Mouse (Mus musculus): ENCODE results near the gene Nfkbib. TPM values are rescaled to one million over a fixed set of nuclear protein-coding genes. Genes with fewer than 3 reads are reported as not detected.

The Nfkbib gene
- polyA plus RNA-seq, 1 experiment from 2014 or later: 37.9 TPM

DNA sequence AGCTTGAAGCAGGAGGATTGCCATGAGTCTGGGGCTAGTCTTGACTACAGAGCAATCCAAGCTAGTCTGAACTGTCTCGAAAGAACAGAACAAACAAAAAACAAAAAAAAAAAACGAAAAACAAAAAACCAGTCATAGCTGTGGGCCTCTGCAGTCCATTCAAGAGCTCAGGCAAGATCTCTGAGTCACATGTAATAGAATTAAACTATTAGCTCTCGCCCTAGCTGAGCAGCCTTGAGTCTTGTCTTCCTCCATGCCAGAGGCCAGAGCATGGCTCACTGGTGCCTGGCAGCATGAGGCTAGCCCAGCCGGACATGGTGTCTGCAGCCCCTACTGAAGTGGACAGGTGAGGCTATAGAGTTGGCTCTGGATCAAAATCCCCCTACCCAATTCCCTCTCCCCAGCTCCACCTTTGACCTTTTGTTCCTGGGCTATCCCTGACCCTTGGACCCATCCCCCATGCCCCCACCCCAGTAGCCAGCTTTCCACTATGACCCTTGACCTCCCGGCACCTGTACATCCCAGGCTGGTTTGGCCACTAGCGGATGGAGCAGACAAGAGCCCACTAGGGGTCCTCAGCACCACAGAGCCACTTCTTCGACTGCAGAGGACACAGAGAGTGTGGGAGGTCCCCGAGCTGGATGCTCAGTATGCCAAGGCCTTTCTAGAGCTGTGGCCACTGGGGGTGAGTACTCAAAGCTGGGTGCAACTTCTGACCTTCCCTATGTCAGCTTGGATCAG, 22.9 kb upstream of the Nfkbib start:
- Histone ChIP-seq H3K36me3 (ENCODE audit: inconsistent target) (peaks cover 13% of the 10 kb centered on the region; the same call in 1 of the 2 replicates), H3K79me2 (ENCODE audit: inconsistent target) (no peaks in the 10 kb centered on the region), H3K27ac (no peak overlapping the region), H3K4me3 (ENCODE audit: inconsistent target) (no peak overlapping the region)
- 88% methylated on average over 8 of the region's 8 CpGs for WGBS (ENCODE audit: missing documents)

DNA sequence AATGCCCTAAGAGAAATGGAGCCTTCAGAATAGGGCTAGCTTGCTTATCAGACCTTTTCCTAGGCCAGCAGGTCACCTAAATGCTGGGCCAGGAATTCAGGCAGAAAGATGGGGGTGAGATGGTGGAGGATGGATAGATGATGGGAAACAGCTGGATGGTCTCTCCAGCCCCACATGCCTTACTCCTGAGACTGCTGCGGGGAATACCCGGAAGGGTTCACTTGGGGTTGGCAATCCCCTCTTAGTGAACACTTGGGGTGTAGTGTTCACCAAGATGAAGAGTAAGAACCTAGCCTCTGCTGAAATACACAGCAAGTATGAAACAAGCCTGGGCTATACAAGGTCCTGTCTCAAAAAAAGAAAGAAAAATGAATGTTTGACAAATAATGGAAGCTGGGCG, 21.9 kb upstream of the Nfkbib start:
- peaks cover 21% of the 10 kb centered on the region for H3K36me3 ChIP-seq (ENCODE audit: inconsistent target)
- no peak overlapping the region for H3K4me3 ChIP-seq (ENCODE audit: inconsistent target)
- H3K27ac ChIP-seq: no peak overlapping the region
- H3K79me2 ChIP-seq (ENCODE audit: inconsistent target): no peaks in the 10 kb centered on the region
- WGBS (ENCODE audit: missing documents): 86% methylated on average over 3 of the region's 3 CpGs

DNA sequence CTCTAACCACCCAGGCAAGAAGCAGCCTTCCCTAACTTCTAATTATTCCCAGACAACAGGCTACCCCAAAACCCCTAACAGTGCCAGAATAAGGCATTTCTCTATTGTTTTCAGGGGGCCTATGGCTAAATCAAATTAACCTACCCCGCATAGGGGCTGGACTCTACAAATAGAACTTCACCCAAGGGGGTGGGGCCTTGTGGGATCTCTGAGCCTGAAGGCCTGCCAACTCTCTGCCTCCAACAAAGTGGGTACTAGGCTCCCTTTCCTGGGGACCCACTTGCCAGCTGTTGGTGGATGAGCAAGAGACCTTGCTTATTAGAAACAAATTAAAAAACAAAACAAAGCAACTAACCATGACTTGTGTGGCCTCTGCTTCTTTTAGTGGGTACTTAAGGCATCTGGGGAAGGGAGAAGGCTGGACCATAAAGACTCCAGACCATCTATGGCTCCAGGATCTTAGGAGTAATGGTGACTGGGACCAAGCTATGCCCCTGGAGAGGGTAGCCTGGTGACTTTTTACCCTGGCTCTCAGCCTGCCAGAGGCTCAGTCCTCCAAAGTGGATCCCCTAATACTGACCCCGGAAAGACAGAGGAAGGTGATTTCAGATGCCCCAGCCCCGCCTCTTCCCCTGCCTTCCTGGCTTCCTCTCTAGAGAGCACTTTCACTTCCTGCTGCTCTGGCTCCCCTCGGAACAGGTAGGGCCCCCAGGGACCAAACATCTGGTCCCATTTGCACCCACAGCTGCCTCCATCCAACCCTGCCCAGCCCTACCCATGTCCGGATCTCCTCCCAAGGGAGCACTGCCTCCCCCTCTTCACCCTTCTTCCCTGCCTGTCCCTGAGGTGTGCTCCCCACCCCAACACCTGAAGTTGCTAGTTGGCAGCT, 21.2 kb upstream of the Nfkbib start, which contains the start of gene Rinl:
Gene Rinl, plus strand, starts transcription at position 663 of the 889 bp plus-strand sequence.
- H3K4me3 ChIP-seq (ENCODE audit: inconsistent target): no peak within 1 kb of the TSS
- H3K36me3 ChIP-seq (ENCODE audit: inconsistent target): peaks cover 28% of the 10 kb centered on the region
- H3K79me2 ChIP-seq (ENCODE audit: inconsistent target): no peaks in the 10 kb centered on the region
- 20% methylated on average over 5 of the region's 5 CpGs for WGBS (ENCODE audit: missing documents)
- H3K27ac ChIP-seq: no peak within 1 kb of the TSS

DNA sequence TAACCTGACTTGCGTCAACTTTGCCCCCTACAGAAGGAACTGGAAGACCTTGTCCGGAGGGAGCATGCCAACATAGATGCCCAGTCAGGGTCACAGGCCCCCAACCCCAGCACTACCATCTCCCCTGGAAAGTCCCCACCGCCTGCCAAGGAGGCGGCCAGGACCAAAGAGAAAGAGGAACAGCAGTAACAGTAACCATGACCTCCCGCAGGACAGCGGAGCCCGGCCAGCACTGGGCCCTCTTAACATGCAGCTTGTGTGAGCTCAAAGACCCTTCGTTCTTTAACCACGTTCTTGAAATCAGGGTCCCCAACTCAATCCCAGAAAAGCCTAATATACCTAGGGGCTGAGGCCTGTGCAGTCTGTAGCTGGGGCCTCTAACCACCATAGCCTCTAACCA, 20.6 kb upstream of the Nfkbib start:
- Histone ChIP-seq H3K4me3 (ENCODE audit: inconsistent target) (no peak overlapping the region), H3K27ac (no peak overlapping the region), H3K79me2 (ENCODE audit: inconsistent target) (no peaks in the 10 kb centered on the region), H3K36me3 (ENCODE audit: inconsistent target) (peaks cover 35% of the 10 kb centered on the region)
- WGBS (ENCODE audit: missing documents): 94% methylated on average over 9 of the region's 9 CpGs

DNA sequence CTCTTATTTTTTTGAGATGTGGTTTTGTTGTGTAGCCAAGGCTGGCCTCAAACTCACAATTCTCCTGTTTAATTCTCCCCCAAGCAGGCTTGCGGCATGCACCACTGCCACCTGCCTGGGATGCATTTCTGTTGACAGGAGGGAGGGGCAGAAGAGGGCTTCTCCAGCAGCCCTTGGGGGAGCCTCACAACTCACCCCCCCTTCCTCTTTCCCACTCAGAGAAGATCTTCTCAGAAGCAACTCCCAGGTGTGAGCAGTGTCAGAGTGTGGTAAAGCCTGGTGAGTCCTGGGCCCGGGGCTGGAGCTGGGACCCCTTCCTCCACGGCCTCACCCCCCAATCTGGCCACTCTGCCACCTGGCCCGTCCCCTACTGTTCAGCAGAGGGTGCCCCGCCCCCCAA, 17.8 kb upstream of the Nfkbib start:
- H3K27ac ChIP-seq: no peak overlapping the region
- H3K4me3 ChIP-seq (ENCODE audit: inconsistent target): no peak overlapping the region
- H3K36me3 ChIP-seq (ENCODE audit: inconsistent target): peaks cover 40% of the 10 kb centered on the region
- 100% methylated on average over 3 of the region's 5 CpGs for WGBS (ENCODE audit: missing documents)
- no peaks in the 10 kb centered on the region for H3K79me2 ChIP-seq (ENCODE audit: inconsistent target)

DNA sequence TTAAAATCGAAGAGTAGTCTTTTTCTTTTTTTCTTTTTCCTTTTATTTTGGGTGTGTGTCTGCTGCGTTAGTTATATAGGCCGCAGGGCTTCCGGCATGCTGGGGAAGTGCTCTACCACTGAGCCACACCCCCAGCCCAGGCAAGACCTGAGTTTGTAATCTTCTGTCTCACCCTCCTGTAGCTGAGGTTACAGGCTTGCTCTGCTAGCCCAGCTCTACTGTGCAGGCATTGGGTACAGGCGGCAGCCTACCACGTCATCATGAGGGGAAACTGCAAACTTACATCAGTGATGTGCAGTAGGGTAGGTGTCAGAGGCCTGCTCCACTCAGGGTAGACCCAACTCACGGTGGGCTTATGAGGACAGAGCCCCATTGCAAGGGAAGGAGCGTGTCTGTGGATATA, 13.9 kb upstream of the Nfkbib start:
- 32% methylated on average over 8 of the region's 8 CpGs for WGBS (ENCODE audit: missing documents)
- H3K27ac ChIP-seq: peak overlapping the region; percentile 94
- peaks cover 54% of the 10 kb centered on the region for H3K36me3 ChIP-seq (ENCODE audit: inconsistent target)
- no peak overlapping the region for H3K4me3 ChIP-seq (ENCODE audit: inconsistent target)
- no peaks in the 10 kb centered on the region; the same call in 1 of the 2 replicates for H3K79me2 ChIP-seq (ENCODE audit: inconsistent target)

DNA sequence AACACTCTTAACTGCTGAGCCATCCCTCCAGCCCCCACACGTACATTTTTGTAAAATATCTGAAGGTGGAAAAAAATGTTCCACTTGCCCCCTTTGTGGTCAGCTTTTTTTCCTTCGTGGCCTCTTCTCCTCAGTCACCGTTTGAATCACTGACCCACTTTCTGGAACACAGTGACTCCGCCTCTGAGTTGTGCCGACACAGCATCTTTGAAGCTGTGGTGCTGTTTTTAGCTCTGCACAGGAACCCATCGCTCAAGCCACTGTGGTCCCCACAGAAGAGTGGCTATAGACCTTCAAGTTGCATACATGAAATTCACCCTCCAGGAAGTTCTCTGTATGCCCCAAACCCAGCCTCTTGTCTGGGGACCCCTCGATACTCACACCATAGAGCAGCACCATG, 13.5 kb upstream of the Nfkbib start:
- Histone ChIP-seq H3K36me3 (ENCODE audit: inconsistent target) (peaks cover 56% of the 10 kb centered on the region), H3K79me2 (ENCODE audit: inconsistent target) (peaks cover 2% of the 10 kb centered on the region; the same call in 1 of the 2 replicates), H3K4me3 (ENCODE audit: inconsistent target) (no peak overlapping the region), H3K27ac (peak overlapping the region; percentile 94)
- 13% methylated on average over 7 of the region's 7 CpGs for WGBS (ENCODE audit: missing documents)

DNA sequence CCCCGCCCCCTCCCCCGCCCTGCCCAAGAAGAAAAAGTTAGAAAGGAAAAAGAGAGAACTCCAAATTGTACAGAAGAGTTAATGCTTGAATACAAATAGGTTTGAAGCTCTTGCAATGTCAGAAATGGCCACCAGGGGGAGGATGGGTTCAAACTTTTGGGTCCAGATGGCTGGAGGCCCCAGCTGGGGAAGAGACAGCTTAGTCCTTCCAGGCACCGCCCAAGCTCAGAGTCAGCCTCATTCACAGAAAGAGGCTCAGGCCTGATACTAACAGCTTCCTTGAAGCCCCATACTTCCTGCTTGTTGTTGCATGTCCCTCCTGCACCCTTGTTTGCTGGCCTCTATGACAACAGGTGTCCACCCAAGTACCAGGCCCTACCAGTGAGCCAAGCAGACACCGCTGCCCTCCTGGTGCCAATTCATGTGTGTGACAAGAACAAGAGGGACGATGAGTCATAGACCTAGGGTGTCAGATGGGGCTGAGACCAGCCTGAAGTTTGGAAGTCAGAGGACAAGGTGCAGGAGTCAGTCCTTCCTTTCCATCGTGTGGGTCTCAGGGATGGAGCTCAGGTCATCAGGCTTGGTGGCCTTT, 12.9 kb upstream of the Nfkbib start:
- Histone ChIP-seq H3K4me3 (ENCODE audit: inconsistent target) (no peak overlapping the region), H3K79me2 (ENCODE audit: inconsistent target) (peaks cover 9% of the 10 kb centered on the region; the same call in 1 of the 2 replicates), H3K36me3 (ENCODE audit: inconsistent target) (peaks cover 57% of the 10 kb centered on the region), H3K27ac (peak overlapping the region; percentile 94)
- 30% methylated on average over 6 of the region's 6 CpGs for WGBS (ENCODE audit: missing documents)

DNA sequence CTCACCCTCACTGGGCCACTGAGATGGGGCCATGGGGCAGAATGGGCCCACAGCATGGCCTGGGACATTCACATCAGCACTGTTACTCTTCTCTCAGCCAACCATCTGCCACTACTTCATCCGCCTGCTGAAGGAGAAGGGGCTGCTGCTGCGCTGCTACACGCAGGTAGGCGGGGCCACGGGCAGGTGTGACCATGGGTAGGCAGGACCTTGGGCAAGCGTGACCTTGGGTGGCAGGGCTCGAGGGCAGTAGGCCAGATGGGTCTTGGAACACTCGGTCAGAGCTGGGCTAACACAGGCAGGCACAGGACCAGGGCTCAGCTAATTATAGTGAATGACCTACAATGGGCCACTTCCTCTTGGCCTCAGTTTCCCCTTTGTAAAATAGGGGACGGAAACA, 11.5 kb upstream of the Nfkbib start:
- Histone ChIP-seq H3K36me3 (ENCODE audit: inconsistent target) (peaks cover 58% of the 10 kb centered on the region), H3K79me2 (ENCODE audit: inconsistent target) (peaks cover 22% of the 10 kb centered on the region; the same call in 1 of the 2 replicates), H3K27ac (no peak overlapping the region), H3K4me3 (ENCODE audit: inconsistent target) (no peak overlapping the region)
- 84% methylated on average over 7 of the region's 9 CpGs for WGBS (ENCODE audit: missing documents)

DNA sequence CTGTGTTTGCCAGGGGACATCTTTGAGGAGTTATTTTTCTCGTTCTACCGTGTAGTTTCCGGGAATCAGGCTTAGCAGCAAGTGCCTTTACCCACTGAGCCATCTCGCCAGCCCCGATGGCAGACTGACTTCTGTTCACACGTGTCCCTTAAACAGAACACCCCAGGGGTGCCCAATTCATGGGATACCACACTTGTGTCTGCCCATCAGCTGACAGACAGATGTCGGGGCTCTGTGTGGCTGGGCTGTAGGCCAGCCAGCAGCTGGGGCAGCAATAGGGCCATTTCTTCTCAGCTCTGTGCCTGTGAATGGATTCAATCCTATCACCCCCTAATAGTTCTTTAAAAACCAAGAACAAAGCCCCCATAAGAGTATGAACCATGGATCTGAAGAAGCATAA, 7.8 kb upstream of the Nfkbib start:
- 90% methylated on average over 7 of the region's 7 CpGs for WGBS (ENCODE audit: missing documents)
- Histone ChIP-seq H3K27ac (no peak overlapping the region), H3K79me2 (ENCODE audit: inconsistent target) (peaks cover 59% of the 10 kb centered on the region), H3K36me3 (ENCODE audit: inconsistent target) (peaks cover 46% of the 10 kb centered on the region), H3K4me3 (ENCODE audit: inconsistent target) (no peak overlapping the region)

DNA sequence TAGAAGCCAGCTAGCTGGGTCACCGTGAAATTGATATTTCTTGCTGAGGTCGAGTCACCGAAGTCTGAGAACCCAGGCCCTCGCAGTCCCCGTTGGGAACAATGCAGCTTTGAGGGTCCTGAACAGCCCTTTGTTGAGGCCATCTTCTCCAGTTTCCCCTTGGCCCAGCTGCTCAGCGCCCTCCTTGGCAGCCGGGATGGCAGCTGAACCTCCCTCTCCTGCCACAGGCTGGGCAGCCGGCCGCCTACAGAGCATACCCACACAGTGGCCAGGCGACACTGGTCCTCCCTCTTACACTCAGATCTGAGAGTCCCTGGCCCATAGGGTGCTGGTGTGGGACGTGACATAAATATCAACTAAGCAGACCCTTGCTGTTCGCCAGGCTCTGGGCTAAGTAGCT, 6.9 kb upstream of the Nfkbib start:
- Histone ChIP-seq H3K36me3 (ENCODE audit: inconsistent target) (peaks cover 43% of the 10 kb centered on the region), H3K4me3 (ENCODE audit: inconsistent target) (no peak overlapping the region), H3K79me2 (ENCODE audit: inconsistent target) (peaks cover 68% of the 10 kb centered on the region), H3K27ac (no peak overlapping the region)
- 96% methylated on average over 9 of the region's 12 CpGs for WGBS (ENCODE audit: missing documents)

DNA sequence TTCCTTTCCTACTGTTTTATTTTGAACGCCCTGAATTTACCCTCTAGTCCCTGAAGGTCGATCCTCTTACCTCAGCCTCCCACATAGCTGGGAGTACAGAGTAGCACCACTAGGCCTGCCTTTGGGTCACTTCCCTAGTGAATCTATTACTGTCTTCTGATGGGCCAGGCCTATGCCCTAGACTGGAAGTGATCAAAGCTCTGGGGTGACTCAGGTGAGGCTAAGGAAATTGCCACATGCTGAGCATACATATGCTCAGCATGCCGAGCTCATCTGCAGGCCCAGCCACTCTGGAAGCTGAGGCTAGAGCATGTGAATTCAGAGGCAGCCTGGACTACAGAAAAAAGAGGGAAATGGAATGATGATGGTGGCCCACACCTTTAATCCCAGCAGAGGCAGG, 5.9 kb upstream of the Nfkbib start:
- no peak overlapping the region for H3K27ac ChIP-seq
- WGBS (ENCODE audit: missing documents): 87% methylated on average over 3 of the region's 3 CpGs
- peaks cover 43% of the 10 kb centered on the region for H3K36me3 ChIP-seq (ENCODE audit: inconsistent target)
- no peak overlapping the region for H3K4me3 ChIP-seq (ENCODE audit: inconsistent target)
- peaks cover 78% of the 10 kb centered on the region for H3K79me2 ChIP-seq (ENCODE audit: inconsistent target)

DNA sequence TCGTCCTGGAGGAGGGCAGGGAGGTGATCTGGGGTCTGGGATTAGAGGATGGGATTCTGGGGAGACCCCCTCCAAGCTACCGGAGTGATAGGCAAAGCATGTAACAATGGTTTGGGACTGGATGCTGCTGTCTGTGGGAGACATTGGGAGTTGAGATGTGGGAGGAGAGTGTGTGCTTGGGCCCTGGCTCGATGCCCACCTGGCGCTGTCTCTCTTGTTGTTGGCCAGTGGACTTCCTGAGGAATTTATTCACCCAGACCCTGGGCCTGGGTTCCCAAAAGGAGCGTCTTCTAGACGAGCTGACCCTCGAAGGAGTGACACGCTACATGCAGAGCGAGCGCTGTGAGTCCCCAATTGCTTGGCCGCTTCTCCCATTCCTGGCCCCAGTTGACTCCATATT, 4.6 kb upstream of the Nfkbib start:
- Histone ChIP-seq H3K4me3 (ENCODE audit: inconsistent target) (no peak overlapping the region), H3K36me3 (ENCODE audit: inconsistent target) (peaks cover 31% of the 10 kb centered on the region), H3K27ac (no peak overlapping the region), H3K79me2 (ENCODE audit: inconsistent target) (peaks cover 91% of the 10 kb centered on the region)
- 96% methylated on average over 11 of the region's 11 CpGs for WGBS (ENCODE audit: missing documents)

DNA sequence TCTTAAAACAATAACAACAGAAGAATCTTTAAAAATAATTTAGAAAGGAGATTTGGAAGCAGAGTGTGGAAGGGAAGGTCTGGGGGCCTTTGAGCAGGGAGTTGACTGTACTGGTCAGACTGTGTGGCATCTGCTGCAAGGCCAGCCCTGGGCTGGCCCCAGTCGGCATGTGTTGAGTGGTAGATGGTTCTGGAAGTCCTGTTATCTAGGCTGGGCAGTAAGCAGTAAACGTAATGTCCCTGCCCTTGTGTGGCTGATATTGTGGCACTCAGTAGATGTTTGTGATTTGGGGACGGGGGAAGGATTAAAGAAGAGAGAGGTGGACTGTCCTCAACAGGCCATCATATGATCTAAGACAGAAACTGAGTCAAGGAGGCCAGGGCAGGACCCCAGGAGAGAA, 3.0 kb upstream of the Nfkbib start:
- Histone ChIP-seq H3K36me3 (ENCODE audit: inconsistent target) (peaks cover 17% of the 10 kb centered on the region), H3K4me3 (ENCODE audit: inconsistent target) (no peak overlapping the region), H3K27ac (no peak overlapping the region), H3K79me2 (ENCODE audit: inconsistent target) (peaks cover 95% of the 10 kb centered on the region)
- WGBS (ENCODE audit: missing documents): 98% methylated on average over 3 of the region's 3 CpGs
